Mouse (Mus musculus) C2C12 (cell line): Measurements from ENCODE around the gene Dock10. TPM values are rescaled to one million over a fixed set of nuclear protein-coding genes. Genes with fewer than 3 reads are reported as not detected.

Experiments used
- H3K27me3 ChIP-seq: one replicate; pipeline ENCODE4 v1.6.1; 2011; ENCODE audit not compliant: control insufficient read depth, insufficient read depth, insufficient read length
- H3K36me3 ChIP-seq: one replicate; pipeline ENCODE4 v1.6.1; 2011; ENCODE audit not compliant: control insufficient read depth, insufficient read depth
- H3K4me3 ChIP-seq: one replicate; pipeline ENCODE4 v1.5.1; 2011; ENCODE audit warnings: mild to moderate bottlenecking, control low read depth; ENCODE audit not compliant: poor library complexity, insufficient read depth, severe bottlenecking
- H3K79me2 ChIP-seq: one replicate; pipeline ENCODE4 v1.6.1; 2011; ENCODE audit not compliant: control insufficient read depth, insufficient read depth
- H3K79me3 ChIP-seq: one replicate; pipeline ENCODE4 v1.6.1; 2011; ENCODE audit warnings: low read depth, control low read depth
- H3ac ChIP-seq: one replicate; pipeline ENCODE3; 2011; ENCODE audit warnings: low read depth; ENCODE audit not compliant: control insufficient read depth, insufficient read length
- CEBPB ChIP-seq: IDR thresholded peaks from one replicate; pipeline ENCODE4 v1.6.1; 2011; ENCODE audit warnings: low read depth, mild to moderate bottlenecking, control low read depth, moderate library complexity
- CTCF ChIP-seq: IDR thresholded peaks from one replicate; pipeline ENCODE4 v1.5.1; 2011; ENCODE audit not compliant: control insufficient read depth, insufficient read depth, insufficient read length
- FOSL1 ChIP-seq: IDR thresholded peaks from one replicate; pipeline ENCODE4 v1.8.0; 2011; ENCODE audit warnings: mild to moderate bottlenecking, low read length; ENCODE audit not compliant: poor library complexity, insufficient read depth, severe bottlenecking
- MAX ChIP-seq: IDR thresholded peaks from one replicate; pipeline ENCODE4 v1.6.1; 2011; ENCODE audit warnings: mild to moderate bottlenecking, control low read depth
- MYOD1 ChIP-seq: IDR thresholded peaks from one replicate; pipeline ENCODE4 v1.6.1; 2011; ENCODE audit warnings: low read depth; ENCODE audit not compliant: control insufficient read depth, insufficient read length
- MYOG ChIP-seq: IDR thresholded peaks from one replicate; pipeline ENCODE4 v1.6.1; 2011; ENCODE audit not compliant: control insufficient read depth, insufficient read length; ENCODE audit errors: extremely low read depth
- USF1 ChIP-seq: IDR thresholded peaks from one replicate; pipeline ENCODE4 v1.6.1; 2011; ENCODE audit warnings: low read depth, mild to moderate bottlenecking, control low read depth, moderate library complexity
- polyA plus RNA-seq: library from polyadenylated mRNA; unstranded; fragments of >200 nt; fragmentation: generic; extraction: Trizol; gene quantifications from one replicate; pipeline ENCODE4 v1.2.1, GENCODE M21; 2012; ENCODE audit warnings: missing spikeins

Dock10 gene
- polyA plus RNA-seq, 1 experiment = 0.20 TPM

GRCm38 (mm10) chr1:80635825-80636224 lies 122.5 kb downstream of the Dock10 start:
- Histone ChIP-seq H3K4me3 (no peak overlapping the region), H3K79me2 (no peaks in the 10 kb centered on the region), H3K36me3 (no peaks in the 10 kb centered on the region), H3K79me3 (no peaks in the 10 kb centered on the region), H3K27me3 (no peaks in the 10 kb centered on the region), H3ac (no peak overlapping the region)
- TF ChIP-seq MYOD1 = no peak
- no peak for TF ChIP-seq USF1
- no peak for TF ChIP-seq FOSL1
- TF ChIP-seq MYOG = no peak
- no peak for TF ChIP-seq CTCF
- TF ChIP-seq MAX = no peak
- no peak for TF ChIP-seq CEBPB

GRCm38 (mm10) chr1:80633536-80633935 lies 124.8 kb downstream of the Dock10 start:
- H3K27me3 ChIP-seq = no peaks in the 10 kb centered on the region
- no peaks in the 10 kb centered on the region for H3K79me2 ChIP-seq
- no peak overlapping the region for H3K4me3 ChIP-seq
- no peaks in the 10 kb centered on the region for H3K36me3 ChIP-seq
- no peak for TF ChIP-seq USF1
- no peak for TF ChIP-seq CEBPB
- TF ChIP-seq MAX = no peak
- no peak for TF ChIP-seq FOSL1
- no peak for TF ChIP-seq CTCF
- TF ChIP-seq MYOG = no peak
- no peak for TF ChIP-seq MYOD1
- H3ac ChIP-seq = no peak overlapping the region
- H3K79me3 ChIP-seq = no peaks in the 10 kb centered on the region

- H3K27me3 ChIP-seq = no peaks in the 10 kb centered on the region
- H3K36me3 ChIP-seq = no peaks in the 10 kb centered on the region
- TF ChIP-seq CTCF (no peak), MYOG (no peak), CEBPB (no peak), MYOD1 (no peak), MAX (no peak), USF1 (no peak)
- H3K4me3 ChIP-seq = no peak overlapping the region
- no peaks in the 10 kb centered on the region for H3K79me3 ChIP-seq
- no peak overlapping the region for H3ac ChIP-seq
- H3K79me2 ChIP-seq = no peaks in the 10 kb centered on the region
Observed at GRCm38 (mm10) chr1:80630179-80631149, 127.9 kb downstream of the Dock10 start.

GRCm38 (mm10) chr1:80628054-80628453 lies 130.3 kb downstream of the Dock10 start:
- Histone ChIP-seq H3K79me2 (no peaks in the 10 kb centered on the region), H3K79me3 (no peaks in the 10 kb centered on the region), H3K36me3 (no peaks in the 10 kb centered on the region), H3K27me3 (no peaks in the 10 kb centered on the region), H3K4me3 (no peak overlapping the region), H3ac (no peak overlapping the region)
- TF ChIP-seq CEBPB (no peak), MYOD1 (no peak), MAX (no peak), MYOG (no peak), USF1 (no peak), CTCF (no peak), FOSL1 (no peak)

GRCm38 (mm10) chr1:80626800-80627199 lies 131.5 kb downstream of the Dock10 start:
- Histone ChIP-seq H3K79me3 (no peaks in the 10 kb centered on the region), H3ac (no peak overlapping the region), H3K27me3 (no peaks in the 10 kb centered on the region), H3K4me3 (no peak overlapping the region), H3K79me2 (no peaks in the 10 kb centered on the region), H3K36me3 (no peaks in the 10 kb centered on the region)
- no peak for TF ChIP-seq CEBPB
- no peak for TF ChIP-seq CTCF
- TF ChIP-seq FOSL1 = no peak
- TF ChIP-seq MAX = no peak
- no peak for TF ChIP-seq USF1
- no peak for TF ChIP-seq MYOD1
- no peak for TF ChIP-seq MYOG

- Histone ChIP-seq H3K27me3 (no peaks in the 10 kb centered on the region), H3K36me3 (no peaks in the 10 kb centered on the region), H3K79me2 (no peaks in the 10 kb centered on the region), H3ac (no peak overlapping the region), H3K79me3 (no peaks in the 10 kb centered on the region), H3K4me3 (no peak overlapping the region)
- no peak for TF ChIP-seq MYOG
- no peak for TF ChIP-seq CEBPB
- no peak for TF ChIP-seq MYOD1
- no peak for TF ChIP-seq FOSL1
Observed at GRCm38 (mm10) chr1:80625371-80625770, 133.0 kb downstream of the Dock10 start.
